Mouse (Mus musculus) cerebellum, adult 2 months (tissue): ENCODE data around the gene Rhbdl1.
"Not testable (repeated sequence)": the region's sequence is repeated elsewhere in the genome, so short reads cannot be mapped to it uniquely, and the experiment has no call there.

ENCODE experiments used
- CTCF ChIP-seq: fragments of 200-500 bp; IDR thresholded peaks from 2 replicates; pipeline ENCODE4 v1.5.1; 2011; ENCODE audit warnings: low read depth, mild to moderate bottlenecking, control low read depth, low read length, moderate library complexity, borderline replicate concordance; ENCODE audit not compliant: insufficient read depth
- POLR2A ChIP-seq: fragments of 200-500 bp; IDR thresholded peaks from 2 replicates; pipeline ENCODE4 v1.6.1; 2011; ENCODE audit warnings: low read length, control low read depth, borderline replicate concordance; ENCODE audit not compliant: insufficient read depth

GRCm38 (mm10) chr17:25871566-25871965 lies 34.5 kb upstream of the Rhbdl1 start:
- TF ChIP-seq POLR2A, CTCF: not testable (repeated sequence)
